Mouse (Mus musculus) G1E (cell line): ENCODE measurements around the gene Rasl12.

Experiments
- CTCF ChIP-seq: IDR thresholded peaks from 2 replicates; pipeline ENCODE4 v1.5.1; 2012; ENCODE audit warnings: low read depth, low read length, inconsistent platforms, mixed read lengths
- TAL1 ChIP-seq: conservative IDR thresholded peaks from 2 replicates; pipeline ENCODE4 v1.6.1; 2012; ENCODE audit warnings: low read depth, low read length, inconsistent platforms, mixed read lengths

GRCm38 (mm10) chr9:65428003-65428402 lies 29.7 kb downstream of the Rasl12 start:
- TF ChIP-seq CTCF (no peak), TAL1 (no peak)
